Mouse (Mus musculus): ENCODE measurements around the gene 1700092M07Rik.

Gene 1700092M07Rik

GRCm38 (mm10) chr19:8740603-8741002, at the start of gene 1700092M07Rik:
Gene 1700092M07Rik, plus strand, starts transcription at chr19:8740718.
- no peak for DNase-seq (ENCODE audit: low read depth)

GRCm38 (mm10) chr19:8691871-8692539, 48.5 kb upstream of the 1700092M07Rik start:
- DNase-seq (ENCODE audit: low read depth) = no peak

- no peak for DNase-seq (ENCODE audit: low read depth)
Measured at GRCm38 (mm10) chr19:8692740-8693139, 47.8 kb upstream of the 1700092M07Rik start.

GRCm38 (mm10) chr19:8695330-8695729, 45.2 kb upstream of the 1700092M07Rik start:
- DNase-seq (ENCODE audit: low read depth) = peak; percentile 81

- no peak for DNase-seq (ENCODE audit: low read depth)
Measured at GRCm38 (mm10) chr19:8699652-8700051, 40.9 kb upstream of the 1700092M07Rik start.

GRCm38 (mm10) chr19:8702458-8702857, 38.1 kb upstream of the 1700092M07Rik start:
- DNase-seq (ENCODE audit: low read depth) = no peak

GRCm38 (mm10) chr19:8703571-8703970, 36.9 kb upstream of the 1700092M07Rik start:
- no peak for DNase-seq (ENCODE audit: low read depth)

- no peak for DNase-seq (ENCODE audit: low read depth)
Measured at GRCm38 (mm10) chr19:8705026-8705708, 35.4 kb upstream of the 1700092M07Rik start.

- DNase-seq (ENCODE audit: low read depth) = no peak
Measured at GRCm38 (mm10) chr19:8706132-8706667, 34.3 kb upstream of the 1700092M07Rik start.

GRCm38 (mm10) chr19:8706930-8707329, 33.6 kb upstream of the 1700092M07Rik start:
- DNase-seq (ENCODE audit: low read depth) = no peak

GRCm38 (mm10) chr19:8708954-8709353, 31.6 kb upstream of the 1700092M07Rik start:
- DNase-seq (ENCODE audit: low read depth) = no peak

- DNase-seq (ENCODE audit: low read depth) = no peak
Measured at GRCm38 (mm10) chr19:8710057-8710456, 30.5 kb upstream of the 1700092M07Rik start.

GRCm38 (mm10) chr19:8711506-8711905, 29.0 kb upstream of the 1700092M07Rik start:
- DNase-seq (ENCODE audit: low read depth) = no peak

- DNase-seq (ENCODE audit: low read depth) = peak; percentile 93
Measured at GRCm38 (mm10) chr19:8711949-8712869, 28.3 kb upstream of the 1700092M07Rik start.

GRCm38 (mm10) chr19:8712870-8713305, 27.6 kb upstream of the 1700092M07Rik start:
- peak; percentile 93 for DNase-seq (ENCODE audit: low read depth)

GRCm38 (mm10) chr19:8713306-8713996, 27.1 kb upstream of the 1700092M07Rik start:
- DNase-seq (ENCODE audit: low read depth) = peak; percentile 93

- DNase-seq (ENCODE audit: low read depth) = no peak
Measured at GRCm38 (mm10) chr19:8713997-8714652, 26.4 kb upstream of the 1700092M07Rik start.

- DNase-seq (ENCODE audit: low read depth) = no peak
Measured at GRCm38 (mm10) chr19:8714653-8715481, 25.7 kb upstream of the 1700092M07Rik start.

GRCm38 (mm10) chr19:8715868-8716766, 24.4 kb upstream of the 1700092M07Rik start:
- no peak for DNase-seq (ENCODE audit: low read depth)
